Mouse (Mus musculus): Measurements from ENCODE around the gene Prrg2. TPM values are rescaled to one million over a fixed set of nuclear protein-coding genes. Genes with fewer than 3 reads are reported as not detected.

Gene Prrg2
- polyA plus RNA-seq, 1 experiment from 2014 or later, result 25.1 TPM

DNA sequence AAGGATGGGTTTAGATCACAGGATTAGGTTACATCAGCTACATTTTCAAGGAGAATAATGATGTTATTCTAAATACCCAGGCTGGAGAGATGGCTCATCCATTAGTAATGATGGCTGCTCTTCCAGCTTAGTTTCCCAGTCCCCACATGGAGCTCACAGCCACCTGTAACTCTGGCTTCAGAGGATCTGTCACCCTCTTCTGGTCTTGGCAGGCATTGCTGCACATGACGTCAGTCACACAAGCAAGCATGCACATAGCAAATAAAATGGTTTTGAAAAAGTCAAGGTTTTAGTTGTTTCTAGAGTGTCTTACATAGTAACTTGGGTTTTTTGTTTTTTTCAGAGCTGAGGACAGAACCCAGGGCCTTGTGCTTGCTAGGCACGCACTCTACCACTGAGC is 9.8 kb upstream of the Prrg2 start:
- no peak for ATAC-seq (ENCODE audit: insufficient number of reproducible peaks, low FRiP score, low TSS enrichment, low read depth)
- H3K4me1 ChIP-seq, result no peaks in the 10 kb centered on the region
- no peaks in the 10 kb centered on the region for H3K27me3 ChIP-seq
- H3K9me3 ChIP-seq, result no peaks in the 10 kb centered on the region
- no peak overlapping the region for H3K27ac ChIP-seq
- H3K4me3 ChIP-seq, result no peak overlapping the region
- no peak overlapping the region for H3K9ac ChIP-seq
- 79% methylated on average over 2 of the region's 2 CpGs for WGBS
- no peak overlapping the region for H3K4me2 ChIP-seq
- H3K36me3 ChIP-seq, result peaks cover 40% of the 10 kb centered on the region

DNA sequence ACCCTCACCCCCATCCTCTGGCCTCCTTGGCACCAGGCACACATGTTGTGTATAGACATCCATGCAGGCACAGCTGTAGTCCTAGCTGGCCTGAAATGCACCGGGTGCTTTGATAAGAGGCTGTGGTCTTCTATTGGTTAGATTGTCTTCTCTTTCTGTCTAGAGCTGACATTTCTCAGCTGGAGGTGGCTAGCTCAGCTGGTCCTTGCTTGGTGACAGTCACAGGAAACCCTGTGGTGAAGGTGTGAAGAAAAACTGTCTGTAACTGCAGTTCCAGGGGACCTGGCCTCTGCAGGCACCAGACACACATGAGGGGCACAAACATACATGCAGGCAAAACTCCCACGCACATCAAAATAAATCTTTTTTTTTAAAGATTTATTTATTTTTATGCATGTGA is 7.2 kb upstream of the Prrg2 start:
- 88% methylated on average over 2 of the region's 2 CpGs for WGBS
- ATAC-seq (ENCODE audit: insufficient number of reproducible peaks, low FRiP score, low TSS enrichment, low read depth), result no peak
- H3K27me3 ChIP-seq, result no peaks in the 10 kb centered on the region
- H3K9ac ChIP-seq, result no peak overlapping the region
- H3K9me3 ChIP-seq, result no peaks in the 10 kb centered on the region
- H3K4me2 ChIP-seq, result no peak overlapping the region
- H3K4me3 ChIP-seq, result no peak overlapping the region
- H3K4me1 ChIP-seq, result no peaks in the 10 kb centered on the region
- peaks cover 14% of the 10 kb centered on the region for H3K36me3 ChIP-seq
- H3K27ac ChIP-seq, result no peak overlapping the region

DNA sequence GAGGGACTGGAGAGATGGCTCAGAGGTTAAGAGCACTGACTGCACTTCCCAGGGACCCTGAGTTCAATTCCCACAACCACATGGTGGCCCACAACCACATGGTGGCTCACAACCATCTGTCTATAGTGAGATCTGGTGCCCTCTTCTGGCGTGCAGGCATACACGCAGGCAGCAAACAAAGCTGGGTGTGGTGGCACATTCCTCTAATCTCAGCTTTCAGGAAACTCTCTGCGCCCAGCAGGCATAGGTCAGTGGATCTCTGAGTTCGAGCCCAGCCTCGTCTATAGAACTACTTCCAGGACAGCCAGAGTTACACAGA is 5.5 kb upstream of the Prrg2 start:
- H3K4me3 ChIP-seq, result no peak overlapping the region
- no peak overlapping the region for H3K4me2 ChIP-seq
- no peak overlapping the region for H3K9ac ChIP-seq
- H3K9me3 ChIP-seq, result no peaks in the 10 kb centered on the region
- 26% methylated on average over 5 of the region's 5 CpGs for WGBS
- ATAC-seq (ENCODE audit: insufficient number of reproducible peaks, low FRiP score, low TSS enrichment, low read depth), result no peak
- no peaks in the 10 kb centered on the region for H3K36me3 ChIP-seq
- peaks cover 6% of the 10 kb centered on the region for H3K4me1 ChIP-seq
- H3K27ac ChIP-seq, result no peak overlapping the region
- H3K27me3 ChIP-seq, result no peaks in the 10 kb centered on the region

DNA sequence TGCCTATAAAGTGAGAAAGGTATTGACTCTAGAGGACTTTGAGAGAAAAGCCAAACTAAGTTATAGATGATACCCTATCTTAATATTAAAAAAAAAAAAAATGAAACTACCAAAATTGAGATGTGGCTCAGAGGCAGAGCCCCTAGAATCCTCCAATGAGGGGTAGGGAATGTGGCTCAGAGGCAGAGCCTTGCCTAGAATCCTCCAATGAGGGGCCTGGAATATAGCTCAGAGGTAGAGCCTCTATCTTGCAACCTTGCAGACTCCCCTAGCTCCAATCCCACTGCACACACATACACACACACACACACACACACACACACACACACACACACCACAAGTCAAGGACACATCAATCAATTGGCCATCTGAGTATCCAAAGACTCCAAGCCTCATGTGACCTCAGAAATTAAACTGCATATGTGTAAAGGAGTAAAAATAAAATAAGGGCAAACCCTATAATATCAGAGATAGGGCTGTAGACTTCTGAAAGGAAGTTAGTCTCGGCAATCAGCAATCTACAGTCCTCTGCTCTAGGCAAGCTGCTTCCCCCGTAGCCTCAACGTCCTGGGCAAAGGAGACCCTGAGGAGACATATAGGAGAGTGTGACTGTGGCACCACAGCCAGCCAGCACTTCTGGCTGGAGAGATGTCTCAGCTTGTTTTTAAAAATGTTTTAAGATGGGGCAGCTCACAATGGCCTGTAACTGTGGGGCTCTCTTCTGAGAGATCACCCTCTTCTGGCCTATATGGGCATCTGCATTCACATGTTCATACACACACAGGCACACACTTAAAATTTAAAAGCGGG is 4.9 kb upstream of the Prrg2 start:
- H3K36me3 ChIP-seq, result no peaks in the 10 kb centered on the region
- 82% methylated on average over 4 of the region's 4 CpGs for WGBS
- H3K4me1 ChIP-seq, result peaks cover 6% of the 10 kb centered on the region
- no peak overlapping the region for H3K9ac ChIP-seq
- H3K9me3 ChIP-seq, result no peaks in the 10 kb centered on the region
- ATAC-seq (ENCODE audit: insufficient number of reproducible peaks, low FRiP score, low TSS enrichment, low read depth), result no peak
- H3K4me3 ChIP-seq, result no peak overlapping the region
- H3K27me3 ChIP-seq, result no peaks in the 10 kb centered on the region
- no peak overlapping the region for H3K4me2 ChIP-seq
- no peak overlapping the region for H3K27ac ChIP-seq

DNA sequence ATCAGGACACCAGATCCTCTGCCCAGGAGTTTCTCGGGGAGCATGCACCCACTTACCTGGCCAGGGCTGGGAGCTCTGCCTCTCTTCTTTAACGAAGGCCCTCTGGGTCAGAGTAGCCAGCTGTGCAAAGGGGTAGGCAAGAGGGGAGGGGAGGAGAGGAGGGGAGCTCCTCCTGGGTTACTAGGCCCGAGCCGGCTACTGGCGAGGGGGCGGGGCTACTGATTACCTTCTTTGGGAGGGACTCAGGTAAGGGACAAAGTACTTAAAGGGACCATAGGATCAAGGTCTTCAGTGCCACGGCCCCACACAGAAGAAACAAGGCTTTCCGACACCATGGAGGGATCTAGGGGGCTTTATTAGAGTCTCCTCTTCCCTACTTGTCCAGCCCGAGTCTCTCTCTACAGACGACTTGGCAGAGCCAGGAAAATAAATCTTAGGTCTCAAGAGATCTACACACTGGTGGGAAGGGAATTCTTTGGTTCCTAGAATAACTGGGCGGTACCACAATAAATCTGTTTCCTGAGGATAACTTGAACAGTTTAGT is 873 bp downstream of the Prrg2 start:
- Histone ChIP-seq H3K27ac (peak overlapping the region; percentile 96), H3K4me2 (peak overlapping the region; percentile 55), H3K9ac (peak overlapping the region; percentile 27), H3K4me1 (peaks cover 21% of the 10 kb centered on the region), H3K27me3 (no peaks in the 10 kb centered on the region), H3K4me3 (peak overlapping the region; percentile 72), H3K9me3 (no peaks in the 10 kb centered on the region), H3K36me3 (peaks cover 13% of the 10 kb centered on the region; the same call in 1 of the 2 replicates)
- WGBS, result 11% methylated on average over 11 of the region's 11 CpGs
- no peak for ATAC-seq (ENCODE audit: insufficient number of reproducible peaks, low FRiP score, low TSS enrichment, low read depth)

DNA sequence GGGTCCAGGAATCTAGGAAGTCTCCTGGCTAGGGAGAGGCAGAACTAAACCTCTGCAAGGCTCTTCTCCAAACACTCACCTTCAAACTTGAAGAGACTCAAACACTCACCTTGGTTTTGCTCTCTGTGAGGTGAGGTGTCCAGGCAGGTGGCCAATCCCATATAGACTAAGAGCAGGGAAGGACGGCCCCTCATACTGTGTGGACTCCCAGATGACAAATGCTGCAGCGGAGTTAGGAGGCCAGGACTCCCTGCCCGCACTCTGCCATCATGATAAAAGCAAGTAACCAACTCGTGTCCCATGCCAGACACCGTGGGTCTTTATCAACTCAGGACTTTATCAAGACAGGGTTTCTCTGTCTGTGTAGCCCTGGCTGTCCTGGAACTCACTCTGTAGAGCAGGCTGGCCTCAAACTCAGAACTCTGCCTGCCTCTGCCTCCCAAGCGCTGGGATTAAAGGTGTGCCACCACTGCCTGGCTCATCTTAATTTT is 1.8 kb downstream of the Prrg2 start:
- Histone ChIP-seq H3K4me3 (no peak overlapping the region), H3K4me2 (0 out of 2 replicates have a peak overlapping the region, but pooled peaks have one; percentile 55), H3K4me1 (peaks cover 21% of the 10 kb centered on the region), H3K9ac (no peak overlapping the region), H3K27ac (no peak overlapping the region), H3K27me3 (no peaks in the 10 kb centered on the region), H3K9me3 (no peaks in the 10 kb centered on the region), H3K36me3 (peaks cover 13% of the 10 kb centered on the region; the same call in 1 of the 2 replicates)
- 90% methylated on average over 6 of the region's 6 CpGs for WGBS
- ATAC-seq (ENCODE audit: insufficient number of reproducible peaks, low FRiP score, low TSS enrichment, low read depth), result no peak

DNA sequence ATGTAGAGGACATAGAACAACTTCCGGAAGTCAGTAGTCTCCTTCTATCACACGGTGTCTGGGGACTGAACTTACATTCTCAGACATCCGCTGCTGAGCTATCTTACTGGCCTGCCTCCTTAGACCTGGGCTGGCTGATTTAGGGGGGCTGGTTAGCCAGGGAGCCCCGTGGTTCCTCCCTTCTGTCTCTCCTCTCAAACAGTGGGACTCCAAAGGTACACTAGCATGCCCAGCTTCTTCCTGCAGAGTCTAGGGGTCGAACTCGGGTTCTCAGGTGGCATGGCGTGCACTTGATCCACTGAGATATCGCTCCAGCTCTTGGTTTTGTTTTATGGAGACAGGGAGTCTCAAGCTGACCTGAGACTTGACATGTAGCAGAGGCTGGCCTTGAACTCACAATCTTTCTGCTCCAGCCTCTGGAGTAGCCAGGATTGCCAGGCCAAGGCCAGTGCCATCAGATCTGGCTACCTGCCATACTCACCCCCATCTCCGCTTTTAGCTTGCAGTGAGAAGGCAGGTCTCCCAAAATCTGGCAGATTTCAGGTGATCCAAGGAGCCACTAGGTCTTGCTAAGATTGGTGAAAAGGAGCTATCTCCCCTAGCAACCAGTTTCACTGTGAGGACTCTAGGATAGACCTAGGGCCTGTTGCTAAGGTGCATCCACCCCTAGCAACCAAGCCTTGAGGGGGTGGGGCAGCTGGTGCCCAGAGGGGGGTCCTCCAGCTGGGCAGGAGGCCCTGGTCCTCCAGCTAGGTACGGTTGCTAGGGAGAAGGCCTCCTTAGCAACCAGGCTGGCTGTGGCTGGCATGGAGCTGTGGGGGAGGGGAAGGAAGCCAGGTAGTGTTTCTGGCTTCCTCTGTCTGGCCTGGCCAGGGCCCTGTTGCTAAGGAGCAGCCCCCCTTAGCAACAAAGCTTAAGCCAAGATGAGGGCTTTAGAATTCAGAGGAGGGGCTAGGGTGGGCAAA is 3.6 kb downstream of the Prrg2 start:
- no peak overlapping the region for H3K4me3 ChIP-seq
- no peak overlapping the region for H3K4me2 ChIP-seq
- no peaks in the 10 kb centered on the region for H3K9me3 ChIP-seq
- H3K36me3 ChIP-seq, result peaks cover 13% of the 10 kb centered on the region; the same call in 1 of the 2 replicates
- WGBS, result 80% methylated on average over 10 of the region's 10 CpGs
- no peak overlapping the region for H3K9ac ChIP-seq
- peaks cover 25% of the 10 kb centered on the region for H3K4me1 ChIP-seq
- H3K27me3 ChIP-seq, result no peaks in the 10 kb centered on the region
- ATAC-seq (ENCODE audit: insufficient number of reproducible peaks, low FRiP score, low TSS enrichment, low read depth), result no peak
- no peak overlapping the region for H3K27ac ChIP-seq

DNA sequence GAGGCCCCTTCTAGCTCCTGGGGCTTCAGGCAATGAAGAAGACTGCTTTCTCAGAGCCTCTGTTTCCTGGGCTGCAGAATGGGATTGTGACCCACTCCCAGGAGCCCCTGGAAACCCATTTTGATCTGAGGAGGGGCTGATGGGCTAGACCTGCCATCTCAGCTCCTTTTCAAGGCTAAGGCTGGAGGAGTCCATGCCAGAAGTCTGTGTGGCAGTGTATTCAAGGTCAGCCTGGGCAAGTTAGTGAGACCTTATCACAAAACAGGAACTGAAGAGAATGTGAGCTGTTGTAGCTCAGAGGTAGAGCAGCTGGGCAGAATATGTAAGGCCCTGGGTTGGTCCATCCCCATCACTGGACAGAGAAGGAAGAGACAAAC is 5.5 kb downstream of the Prrg2 start:
- peaks cover 13% of the 10 kb centered on the region; the same call in 1 of the 2 replicates for H3K36me3 ChIP-seq
- no peak overlapping the region for H3K4me3 ChIP-seq
- H3K27me3 ChIP-seq, result no peaks in the 10 kb centered on the region
- no peak for ATAC-seq (ENCODE audit: insufficient number of reproducible peaks, low FRiP score, low TSS enrichment, low read depth)
- H3K9ac ChIP-seq, result no peak overlapping the region
- H3K4me2 ChIP-seq, result no peak overlapping the region
- H3K27ac ChIP-seq, result no peak overlapping the region
- H3K4me1 ChIP-seq, result peaks cover 22% of the 10 kb centered on the region
- H3K9me3 ChIP-seq, result no peaks in the 10 kb centered on the region

DNA sequence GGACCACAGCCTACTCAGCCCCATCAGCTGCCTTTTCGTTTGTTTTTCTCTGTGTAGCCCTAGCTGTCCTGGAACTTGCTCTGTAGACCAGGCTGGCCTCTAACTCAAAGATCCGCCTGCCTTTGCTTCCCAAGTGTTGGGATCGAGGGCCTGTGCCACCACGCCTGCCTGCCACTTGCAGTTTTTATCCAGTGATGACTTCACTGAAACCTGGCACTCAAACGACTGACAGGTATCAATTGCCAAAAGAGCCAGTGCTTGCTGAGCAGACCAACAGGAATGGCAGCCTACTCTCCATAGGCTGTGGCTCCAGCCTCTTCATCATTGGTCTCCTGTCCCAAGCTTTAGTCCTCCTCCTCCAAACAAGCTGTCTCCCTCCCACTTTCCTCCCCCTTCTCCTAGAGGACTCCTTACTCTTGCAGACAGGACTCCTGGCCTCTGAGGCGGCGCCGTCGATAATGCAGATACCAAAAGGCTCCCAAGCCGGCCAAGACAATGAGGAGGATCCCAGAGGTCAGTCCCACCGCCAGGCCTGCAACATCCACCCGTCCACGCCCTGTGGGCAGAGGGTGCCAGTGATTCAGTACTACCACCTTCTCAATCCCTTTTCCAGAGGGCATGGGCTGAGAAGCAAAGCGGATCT is 6.0 kb downstream of the Prrg2 start:
- Histone ChIP-seq H3K9ac (no peak overlapping the region), H3K4me3 (no peak overlapping the region), H3K4me2 (no peak overlapping the region), H3K36me3 (peaks cover 13% of the 10 kb centered on the region; the same call in 1 of the 2 replicates), H3K27ac (no peak overlapping the region), H3K4me1 (peaks cover 24% of the 10 kb centered on the region), H3K9me3 (no peaks in the 10 kb centered on the region), H3K27me3 (no peaks in the 10 kb centered on the region)
- ATAC-seq (ENCODE audit: insufficient number of reproducible peaks, low FRiP score, low TSS enrichment, low read depth), result no peak
- WGBS, result 66% methylated on average over 14 of the region's 14 CpGs

DNA sequence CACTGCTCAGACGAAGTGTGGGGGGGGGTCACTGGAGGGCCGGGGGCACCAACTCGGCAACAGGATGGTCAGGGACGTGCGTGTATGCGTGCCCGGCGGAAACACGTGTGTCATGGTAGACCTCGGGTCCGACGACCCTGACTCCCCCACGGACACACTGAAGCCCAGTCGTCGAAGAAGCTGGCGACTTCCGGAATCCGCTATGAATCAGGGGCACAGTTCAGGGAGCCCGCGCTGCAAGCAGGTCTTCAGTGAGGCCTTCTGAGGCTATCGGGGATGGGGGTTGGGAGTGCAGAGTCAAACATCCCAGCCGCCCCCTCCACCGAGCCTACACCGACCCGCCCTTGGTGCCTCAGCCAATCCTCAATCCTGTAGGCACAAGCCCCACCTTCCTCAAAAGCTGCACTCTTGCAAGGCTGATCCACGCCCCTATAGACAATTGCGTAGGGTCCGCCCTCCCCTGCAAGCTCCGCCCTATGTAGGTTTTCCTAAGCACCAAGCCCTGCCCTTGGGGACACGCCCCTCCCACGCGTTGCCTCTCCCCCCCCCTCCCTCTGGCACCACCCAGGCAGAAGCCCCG is 8.5 kb downstream of the Prrg2 start:
- peak overlapping the region; percentile 89 for H3K4me2 ChIP-seq
- H3K36me3 ChIP-seq, result peaks cover 22% of the 10 kb centered on the region
- no peaks in the 10 kb centered on the region for H3K27me3 ChIP-seq
- H3K9ac ChIP-seq, result peak overlapping the region; percentile 84
- H3K4me3 ChIP-seq, result peak overlapping the region; percentile 82
- H3K27ac ChIP-seq, result peak overlapping the region; percentile 100
- peaks cover 27% of the 10 kb centered on the region for H3K4me1 ChIP-seq
- peak; percentile 95 for ATAC-seq (ENCODE audit: insufficient number of reproducible peaks, low FRiP score, low TSS enrichment, low read depth)
- WGBS, result under 1% methylated on average over 31 of the region's 33 CpGs
- no peaks in the 10 kb centered on the region for H3K9me3 ChIP-seq
